Mouse (Mus musculus): ENCODE data around the gene Irf2bp1.

Gene Irf2bp1

DNA sequence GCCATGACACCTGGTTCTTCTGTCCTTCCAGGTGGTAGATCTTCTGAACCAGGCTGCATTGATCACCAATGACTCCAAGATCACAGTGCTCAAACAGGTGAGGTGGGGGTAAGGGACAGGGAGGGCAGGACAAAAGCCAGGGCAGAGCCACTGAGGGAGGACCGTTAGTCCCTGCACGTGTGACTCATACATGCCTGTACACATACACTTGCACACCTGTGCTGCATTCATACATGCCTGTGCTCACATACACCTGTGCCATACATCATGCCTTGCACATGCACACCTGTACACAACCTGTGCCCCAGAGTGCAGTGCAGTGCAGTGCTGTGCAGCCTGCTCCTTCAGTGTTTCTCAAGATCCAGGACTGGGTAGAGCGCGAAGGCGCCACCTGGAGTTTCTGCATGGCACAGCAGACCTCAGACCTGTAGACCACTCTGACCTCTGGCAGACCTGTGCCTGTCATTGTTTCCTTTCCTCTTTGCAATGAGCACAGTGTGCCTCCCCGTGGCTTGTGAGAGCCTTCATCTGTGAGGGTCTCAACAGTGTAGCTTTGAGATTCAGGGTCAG is 25.3 kb downstream of the Irf2bp1 start:
- no peak for DNase-seq

DNA sequence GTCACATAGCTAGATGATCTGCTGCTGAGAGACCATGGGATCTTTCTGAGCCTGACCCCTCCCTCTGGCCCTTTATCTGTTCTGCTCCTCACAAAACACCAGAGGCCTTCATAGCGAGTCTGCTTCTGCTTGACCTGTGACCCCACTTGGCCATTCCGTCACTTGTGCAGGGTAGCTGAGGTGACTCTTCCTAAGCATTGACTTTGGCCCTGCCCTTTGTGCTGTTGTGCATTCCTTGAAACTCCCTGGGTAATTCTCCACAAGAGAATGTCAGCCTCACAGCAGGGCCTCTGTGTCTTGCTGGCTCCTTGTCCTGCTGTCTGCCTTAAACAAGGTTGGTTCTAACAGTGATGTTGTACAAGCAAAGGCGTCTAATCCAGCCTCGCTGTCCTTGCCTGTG is 27.8 kb downstream of the Irf2bp1 start:
- no peak for DNase-seq

DNA sequence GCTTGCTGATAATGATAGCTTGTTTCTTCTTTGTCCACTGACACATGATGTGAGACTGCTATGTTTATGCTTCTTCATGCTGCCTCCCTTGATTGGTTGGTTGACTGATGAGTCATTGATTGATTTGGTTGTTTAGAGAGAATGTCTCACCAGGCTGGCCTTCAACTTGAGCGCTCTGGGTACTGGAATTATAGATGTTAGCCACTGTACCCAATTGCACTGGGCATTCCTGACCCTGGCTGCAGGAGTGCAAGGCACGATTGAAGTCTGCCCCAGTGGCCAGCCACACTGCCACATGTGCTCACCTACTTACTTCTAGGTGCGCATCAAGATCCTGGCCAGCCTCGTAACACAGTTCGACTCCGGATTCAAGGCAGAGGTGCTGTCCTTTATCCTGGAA is 40.8 kb downstream of the Irf2bp1 start:
- no peak for DNase-seq

DNA sequence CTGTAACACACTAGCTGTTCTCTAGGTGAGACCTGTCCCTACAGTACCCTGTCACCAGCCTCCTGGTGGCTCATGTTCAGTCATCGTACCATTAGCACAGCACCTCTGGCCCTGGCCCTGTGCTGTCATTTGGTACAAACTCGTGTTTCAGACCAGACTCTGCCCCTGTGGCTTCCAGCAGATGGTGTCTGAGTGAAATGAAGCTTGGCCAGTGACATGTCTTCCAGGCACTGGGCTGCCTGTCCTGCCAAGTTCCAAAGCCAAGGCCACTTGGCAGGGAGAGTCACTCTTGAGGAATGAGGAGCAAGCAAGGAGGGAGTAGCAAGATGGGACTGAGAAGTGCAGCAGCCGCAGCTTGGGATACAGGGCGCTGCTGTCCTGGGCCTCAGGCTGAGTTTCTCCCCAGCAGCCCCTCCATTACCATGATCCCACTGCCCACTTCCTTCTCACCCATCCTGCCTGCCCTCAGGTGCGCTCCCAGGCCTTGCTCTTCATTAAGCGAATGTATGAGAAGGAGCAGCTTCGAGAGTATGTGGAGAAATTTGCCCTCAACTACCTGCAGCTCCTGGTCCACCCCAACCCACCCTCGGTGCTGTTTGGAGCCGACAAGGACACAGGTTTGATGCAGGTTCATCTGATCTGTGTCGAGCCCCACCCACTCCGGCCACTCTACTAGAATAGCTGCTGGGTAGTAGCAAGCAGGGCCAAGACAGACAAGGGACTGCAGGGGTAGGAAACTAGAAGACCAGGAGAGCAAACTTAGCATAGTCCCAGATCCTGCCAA is 42.6 kb downstream of the Irf2bp1 start:
- no peak for DNase-seq

DNA sequence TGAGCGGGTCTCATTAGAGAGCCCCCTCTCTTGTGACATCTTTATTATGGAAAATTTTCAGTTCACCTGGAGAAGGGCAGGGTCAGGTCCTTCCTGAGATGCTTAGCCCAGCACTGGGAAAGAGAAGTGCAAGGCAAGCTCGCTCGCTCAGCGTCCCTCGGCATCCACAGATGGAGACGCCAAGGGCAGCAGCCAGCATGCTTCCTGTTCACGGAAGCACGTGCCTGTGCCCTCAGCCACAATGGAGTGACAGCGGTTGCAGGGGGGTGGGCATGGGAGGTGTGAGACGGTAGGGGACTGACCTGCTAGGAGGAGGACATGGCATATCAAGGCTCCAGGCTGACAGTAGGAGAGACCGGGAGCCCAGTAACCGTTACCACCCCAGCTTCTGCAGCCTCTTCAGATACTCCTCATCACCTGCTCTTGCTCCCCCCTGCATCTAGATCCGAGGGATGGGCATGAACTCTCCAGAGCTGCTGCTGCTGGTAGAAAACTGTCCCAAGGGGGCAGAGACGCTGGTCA is 44.2 kb downstream of the Irf2bp1 start:
- no peak for DNase-seq

DNA sequence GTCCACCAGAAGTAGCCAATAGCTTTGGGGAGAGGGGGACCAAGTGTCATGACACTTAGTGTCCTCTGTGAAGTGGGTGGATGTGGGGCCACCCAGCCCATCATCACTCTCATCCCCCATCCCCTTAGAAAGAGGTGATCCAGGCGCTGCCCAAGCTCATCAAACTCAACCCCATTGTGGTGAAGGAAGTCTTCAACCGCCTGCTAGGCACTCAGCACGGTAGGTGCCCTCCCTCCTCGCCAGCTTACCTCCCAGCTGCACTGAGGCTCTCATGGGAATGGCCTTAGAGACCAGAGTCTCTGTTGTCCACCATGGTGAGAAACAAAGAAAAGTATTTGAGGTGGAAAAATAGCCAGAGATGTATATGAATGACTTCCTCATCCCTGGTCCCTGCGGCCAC is 45.4 kb downstream of the Irf2bp1 start:
- DNase-seq: no peak

DNA sequence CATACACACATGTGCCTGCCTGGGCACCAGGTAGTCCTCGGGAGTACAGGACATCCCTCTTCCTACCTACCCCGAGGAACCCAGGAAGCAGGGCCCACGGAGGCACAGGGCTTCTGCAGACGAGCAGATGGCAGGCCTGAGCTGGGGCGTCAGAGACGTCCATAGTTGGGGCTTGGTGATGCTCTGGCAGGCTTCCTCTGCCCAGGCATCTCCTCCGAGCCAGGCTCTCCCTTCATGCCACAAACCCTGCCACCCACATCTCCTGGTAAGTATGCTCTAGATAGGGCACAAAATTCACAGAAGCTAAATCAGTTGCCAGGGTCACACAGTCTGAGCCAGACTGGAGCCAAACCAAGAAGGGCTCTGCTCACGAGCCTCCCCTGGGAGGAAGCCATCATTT is 46.3 kb downstream of the Irf2bp1 start:
- no peak for DNase-seq

DNA sequence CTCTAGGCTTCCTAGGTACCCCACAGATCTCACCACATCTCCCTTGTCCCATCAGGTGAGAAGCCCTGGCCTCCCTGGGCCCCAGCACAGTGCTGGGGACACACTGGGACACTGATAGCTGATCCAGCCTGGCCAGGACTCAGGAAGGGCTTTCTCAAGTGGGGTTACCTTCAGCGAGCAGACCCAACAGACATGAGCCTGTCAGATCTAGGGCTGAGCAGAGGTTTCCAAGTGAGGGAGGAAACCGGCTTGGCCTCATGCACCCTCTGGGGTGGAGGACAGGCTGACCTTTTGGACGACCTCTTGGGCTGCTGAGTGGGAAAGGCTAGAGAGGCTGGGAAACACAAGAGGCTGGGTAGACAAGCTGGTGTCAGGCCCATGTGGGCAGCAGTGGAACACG is 47.3 kb downstream of the Irf2bp1 start:
- no peak for DNase-seq

DNA sequence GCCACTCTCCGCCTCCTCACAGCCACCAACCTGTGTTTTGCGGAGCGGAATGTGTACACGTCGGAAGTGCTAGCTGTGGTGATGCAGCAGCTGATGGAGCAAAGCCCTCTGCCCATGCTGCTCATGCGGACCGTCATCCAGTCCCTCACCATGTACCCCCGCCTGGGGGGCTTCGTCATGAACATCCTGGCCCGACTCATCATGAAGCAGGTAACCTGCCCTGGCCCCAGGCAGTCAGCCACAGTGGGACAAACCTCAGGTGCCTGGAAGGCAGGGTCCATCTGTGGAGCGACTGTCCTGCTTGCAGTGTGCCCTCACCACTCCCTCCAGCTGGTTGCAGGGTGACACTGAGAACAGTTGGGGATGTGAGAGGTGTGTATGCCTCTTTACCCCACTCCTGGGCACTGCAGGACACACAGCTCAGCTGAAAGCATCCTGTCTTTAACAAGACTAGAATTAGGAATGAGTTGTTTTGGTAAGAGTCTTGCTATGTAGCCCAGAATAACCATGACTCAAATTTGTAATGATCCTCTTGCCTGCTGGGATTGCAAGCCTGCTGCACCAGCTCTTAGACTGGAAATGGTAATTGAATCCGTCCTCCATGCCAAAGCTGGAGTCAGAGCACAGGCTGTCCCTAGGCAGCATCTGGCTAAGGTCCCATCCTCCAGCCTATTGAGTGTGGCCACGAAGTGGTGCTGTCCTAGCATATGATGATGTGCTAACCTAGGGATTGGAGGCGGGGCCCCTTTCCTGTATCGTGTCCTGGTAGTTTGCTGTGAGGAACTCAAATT is 48.7 kb downstream of the Irf2bp1 start:
- peak; percentile 88 for DNase-seq

DNA sequence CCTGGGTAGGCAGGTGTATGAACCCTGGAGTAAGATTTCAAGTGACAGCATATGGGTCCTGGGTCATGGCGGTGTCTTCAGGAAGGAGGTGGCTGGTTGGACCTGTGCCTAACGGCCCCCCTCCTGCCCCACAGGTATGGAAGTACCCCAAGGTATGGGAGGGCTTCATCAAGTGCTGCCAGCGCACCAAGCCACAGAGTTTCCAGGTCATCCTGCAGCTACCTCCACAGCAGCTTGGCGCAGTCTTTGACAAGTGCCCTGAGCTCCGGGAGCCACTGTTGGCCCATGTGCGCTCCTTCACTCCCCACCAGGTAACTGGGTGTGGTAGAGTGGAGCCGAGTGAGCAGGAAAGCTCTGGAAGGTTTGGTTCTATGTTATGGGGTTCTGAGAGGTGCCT is 49.3 kb downstream of the Irf2bp1 start:
- no peak for DNase-seq

DNA sequence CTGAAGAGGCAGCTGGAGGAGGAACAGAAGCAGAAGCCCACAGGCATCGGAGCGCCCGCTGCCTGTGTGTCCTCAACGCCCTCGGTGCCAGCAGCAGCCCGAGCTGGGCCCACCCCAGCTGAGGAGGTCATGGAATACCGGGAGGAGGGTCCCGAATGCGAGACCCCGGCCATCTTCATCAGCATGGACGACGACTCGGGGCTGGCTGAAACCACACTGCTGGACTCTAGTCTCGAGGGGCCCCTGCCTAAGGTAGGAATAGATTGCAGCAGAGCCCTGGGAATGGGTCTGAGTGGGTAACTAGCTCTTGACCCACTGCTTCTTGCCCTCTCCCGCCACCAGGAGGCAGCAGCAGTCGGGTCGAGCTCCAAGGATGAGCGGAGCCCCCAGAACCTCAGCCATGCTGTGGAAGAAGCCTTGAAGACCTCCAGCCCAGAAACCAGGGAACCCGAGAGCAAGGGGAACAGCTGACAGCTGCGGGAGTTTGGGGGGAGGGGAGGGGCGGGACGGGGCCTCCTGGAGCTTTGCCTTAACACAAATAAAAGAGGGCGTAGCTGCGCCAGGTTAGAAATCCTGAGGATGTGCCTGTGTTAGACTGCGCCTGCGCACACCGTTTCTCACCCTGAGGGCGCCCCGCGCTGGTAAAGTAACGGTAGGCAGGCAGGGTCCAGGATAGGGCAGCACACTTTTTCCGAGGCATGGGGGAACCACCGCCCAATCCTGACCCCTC is 50.4 kb downstream of the Irf2bp1 start, which contains the start of gene Rsph6a:
TSS of gene Rsph6a (plus strand) at position 644 of the 730 bp plus-strand sequence.
- no peak for DNase-seq

DNA sequence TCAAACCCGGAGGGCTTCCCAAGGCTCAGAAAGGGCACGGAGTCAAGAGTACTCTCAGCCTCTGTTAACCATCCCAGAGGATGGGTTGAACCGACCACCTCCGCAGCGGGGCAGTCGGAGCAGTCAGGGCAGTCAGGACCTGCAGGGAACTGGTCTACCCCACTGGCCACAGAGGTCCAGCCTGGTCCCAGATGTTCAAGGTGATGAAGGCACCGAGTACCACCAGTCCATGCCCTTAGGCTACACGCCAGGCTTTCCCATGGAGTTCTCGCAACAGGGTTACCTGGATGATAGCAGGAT is 50.9 kb downstream of the Irf2bp1 start:
- no peak for DNase-seq

DNA sequence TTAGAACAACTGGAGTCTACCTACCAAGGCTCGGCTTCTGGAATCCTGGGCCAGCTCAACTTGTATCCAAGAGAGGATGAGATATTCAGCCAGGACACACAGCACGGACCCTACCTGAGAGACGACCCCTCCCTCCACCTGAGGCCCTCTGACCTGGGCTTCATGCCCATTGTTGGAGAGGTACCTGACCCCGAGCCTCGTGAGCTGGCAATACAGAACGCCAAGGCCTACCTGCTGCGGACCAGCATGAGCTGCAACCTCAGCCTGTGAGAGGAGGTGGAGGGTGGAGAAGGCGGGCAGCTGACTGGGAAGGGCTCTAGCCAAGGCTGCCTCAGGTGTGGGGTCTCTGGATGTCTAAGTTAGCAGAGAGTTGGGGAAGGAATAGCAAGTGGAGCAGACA is 51.3 kb downstream of the Irf2bp1 start:
- DNase-seq: no peak

Measured in layer of hippocampus, adult 9-11 months (tissue).